Mouse (Mus musculus) stomach, embryonic 16.5 days (tissue): ENCODE measurements around the gene Ddx19b. TPM values are rescaled to one million over a fixed set of nuclear protein-coding genes. Genes with fewer than 3 reads are reported as not detected.
"Not testable (repeated sequence)": the region's sequence is repeated elsewhere in the genome, so short reads cannot be mapped to it uniquely, and the experiment has no call there.

ENCODE experiments used
- ATAC-seq: fragments of 200-750 bp; cut with Nextera tagmentation; 2 replicates; pipeline ENCODE4 v1.8.0; 2017; ENCODE audit warnings: moderate number of reproducible peaks, moderate TSS enrichment; ENCODE audit not compliant: insufficient read depth, low FRiP score
- H3K27ac ChIP-seq: fragments of 300-500 bp; sonication (generic); 2 replicates; pipeline ENCODE4 v1.5.1; 2014; ENCODE audit warnings: low read length
- H3K27me3 ChIP-seq: fragments of 300-500 bp; sonication (generic); 2 replicates; pipeline ENCODE4 v1.6.1; 2014; ENCODE audit warnings: low read length, control low read depth, mixed read lengths; ENCODE audit not compliant: control insufficient read depth, insufficient read depth
- H3K36me3 ChIP-seq: fragments of 300-500 bp; sonication (generic); 2 replicates; pipeline ENCODE4 v1.6.1; 2014; ENCODE audit warnings: low read length; ENCODE audit not compliant: control insufficient read depth, insufficient read depth
- H3K4me1 ChIP-seq: fragments of 300-500 bp; sonication (generic); 2 replicates; pipeline ENCODE4 v1.6.1; 2014; ENCODE audit warnings: low read length, control low read depth, mixed read lengths; ENCODE audit not compliant: control insufficient read depth, insufficient read depth
- H3K4me2 ChIP-seq: fragments of 300-500 bp; sonication (generic); 2 replicates; pipeline ENCODE4 v1.6.1; 2014; ENCODE audit warnings: low read depth, low read length, mixed read lengths
- H3K4me3 ChIP-seq: fragments of 300-500 bp; sonication (generic); replicated peaks from 2 replicates; pipeline ENCODE4 v1.5.1; 2014; ENCODE audit warnings: mild to moderate bottlenecking, low read length
- H3K9ac ChIP-seq: fragments of 300-500 bp; sonication (generic); 2 replicates; pipeline ENCODE4 v1.6.1; 2014; ENCODE audit warnings: low read length
- H3K9me3 ChIP-seq: fragments of 300-500 bp; sonication (generic); replicated peaks from 2 replicates; pipeline ENCODE4 v1.6.1; 2016; ENCODE audit warnings: low read length, control low read depth; ENCODE audit not compliant: control insufficient read depth
- WGBS: fragments of 180-500 bp; shearing (Covaris S2); extraction: QIAGEN DNeasy Blood & Tissue Kit; methylation state at CpG from one replicate; pipeline ENCODE4 v1.1.7; 2014; 5-methylcytosine and 5-hydroxymethylcytosine counted together
- microRNA-seq: library from miRNA; unstranded; fragments of <30 nt; microRNA quantifications from one replicate; pipeline ENCODE4, GENCODE M21; 2016
- polyA plus RNA-seq: library from polyadenylated mRNA; unstranded; fragments of >200 nt; fragmentation: Nextera tagmentation; extraction: Ambion mirVana; gene quantifications from 2 replicates; pipeline ENCODE4 v1.2.1, GENCODE M21; 2015

The Ddx19b gene
- polyA plus RNA-seq, 1 experiment from 2014 or later: 6.9 TPM

- H3K27me3 ChIP-seq, H3K4me2 ChIP-seq, H3K27ac ChIP-seq, H3K9me3 ChIP-seq, H3K4me3 ChIP-seq, ATAC-seq, H3K9ac ChIP-seq, H3K36me3 ChIP-seq, H3K4me1 ChIP-seq: not testable (repeated sequence)
- 91% methylated on average over 7 of the region's 7 CpGs for WGBS
These were observed 73.0 kb downstream of the Ddx19b start for GRCm38 (mm10) chr8:110958553-110958952.

- H3K36me3 ChIP-seq: 0 out of 2 replicates have a peak, but pooled peaks cover 9% of the 10 kb centered on the region
- 88% methylated on average over 5 of the region's 5 CpGs for WGBS
These were observed 73.4 kb downstream of the Ddx19b start for GRCm38 (mm10) chr8:110958135-110958534.

GRCm38 (mm10) chr8:110957471-110957870 lies 74.1 kb downstream of the Ddx19b start:
- H3K4me3 ChIP-seq: no peak overlapping the region
- H3K27ac ChIP-seq: no peak overlapping the region
- WGBS: 91% methylated on average over 19 of the region's 19 CpGs
- no peak overlapping the region for H3K9ac ChIP-seq
- H3K27me3 ChIP-seq: no peaks in the 10 kb centered on the region
- H3K36me3 ChIP-seq: 0 out of 2 replicates have a peak, but pooled peaks cover 9% of the 10 kb centered on the region
- no peaks in the 10 kb centered on the region for H3K4me1 ChIP-seq
- H3K9me3 ChIP-seq: no peaks in the 10 kb centered on the region
- no peak for ATAC-seq
- no peak overlapping the region for H3K4me2 ChIP-seq

More at GRCm38 (mm10) chr8:110958135-110958534, 73.4 kb downstream of the Ddx19b start:
- no peaks in the 10 kb centered on the region for H3K4me1 ChIP-seq
- no peak overlapping the region for H3K4me2 ChIP-seq
- H3K9me3 ChIP-seq: no peaks in the 10 kb centered on the region
- H3K4me3 ChIP-seq: no peak overlapping the region
- no peaks in the 10 kb centered on the region for H3K27me3 ChIP-seq
- H3K9ac ChIP-seq: no peak overlapping the region
- no peak overlapping the region for H3K27ac ChIP-seq
- no peak for ATAC-seq

- ATAC-seq: no peak
- H3K9me3 ChIP-seq: no peaks in the 10 kb centered on the region
- H3K4me2 ChIP-seq: no peak overlapping the region
- no peaks in the 10 kb centered on the region for H3K27me3 ChIP-seq
- H3K4me1 ChIP-seq: no peaks in the 10 kb centered on the region
- H3K4me3 ChIP-seq: no peak overlapping the region
- H3K27ac ChIP-seq: no peak overlapping the region
- 0 out of 2 replicates have a peak, but pooled peaks cover 9% of the 10 kb centered on the region for H3K36me3 ChIP-seq
- 89% methylated on average over 15 of the region's 15 CpGs for WGBS
- H3K9ac ChIP-seq: no peak overlapping the region
These were observed 74.7 kb downstream of the Ddx19b start for GRCm38 (mm10) chr8:110956619-110957450.

- 0 out of 2 replicates have a peak, but pooled peaks cover 9% of the 10 kb centered on the region for H3K36me3 ChIP-seq
- H3K9me3 ChIP-seq: no peaks in the 10 kb centered on the region
- ATAC-seq: no peak
- no peak overlapping the region for H3K27ac ChIP-seq
- no peaks in the 10 kb centered on the region for H3K4me1 ChIP-seq
- no peak overlapping the region for H3K4me3 ChIP-seq
- WGBS: 60% methylated on average over 8 of the region's 8 CpGs
- H3K27me3 ChIP-seq: no peaks in the 10 kb centered on the region
- H3K9ac ChIP-seq: no peak overlapping the region
- H3K4me2 ChIP-seq: no peak overlapping the region
These were observed 76.8 kb downstream of the Ddx19b start for GRCm38 (mm10) chr8:110954776-110955175.

Small RNA genes within 50 kb of the gene (microRNA-seq; reads per million reads assigned to microRNA genes)
- not detected for gene Gm24103
- 0.50 reads per million for gene Mir3473d

Other genes starting within 250 kb of the Ddx19b start
- 2.9 and 5.0 TPM in 2 replicates for gene Il34, start 225.8 kb downstream of the Ddx19b start, polyA plus RNA-seq
- gene Cog4, start 185.2 kb downstream of the Ddx19b start, polyA plus RNA-seq: 70.3 and 71.5 TPM in 2 replicates
- 128 and 131 TPM in 2 replicates for gene Sf3b3, start 185.0 kb downstream of the Ddx19b start, polyA plus RNA-seq
- 12.2 and 13.3 TPM in 2 replicates for gene Fuk, start 129.3 kb downstream of the Ddx19b start, polyA plus RNA-seq
- gene St3gal2, start 111.8 kb downstream of the Ddx19b start, polyA plus RNA-seq: 17.0 and 17.1 TPM in 2 replicates
- gene Ddx19a, start 34.0 kb downstream of the Ddx19b start, polyA plus RNA-seq: 10.7 and 12.5 TPM in 2 replicates
- gene Aars, start 1.4 kb upstream of the Ddx19b start, polyA plus RNA-seq: 49.3 and 56.1 TPM in 2 replicates
- gene Exosc6, start 24.6 kb upstream of the Ddx19b start, polyA plus RNA-seq: not detected in 2 replicates
- gene Clec18a, start 60.7 kb upstream of the Ddx19b start, polyA plus RNA-seq: not detected in 2 replicates
- gene Pdpr, start 62.9 kb upstream of the Ddx19b start, polyA plus RNA-seq: 9.7 and 10.8 TPM in 2 replicates
- 53.9 and 54.2 TPM in 2 replicates for gene Glg1, start 227.5 kb upstream of the Ddx19b start, polyA plus RNA-seq